ENCODE assay signal across 8 mouse cellular contexts in the genomic region with DNA sequence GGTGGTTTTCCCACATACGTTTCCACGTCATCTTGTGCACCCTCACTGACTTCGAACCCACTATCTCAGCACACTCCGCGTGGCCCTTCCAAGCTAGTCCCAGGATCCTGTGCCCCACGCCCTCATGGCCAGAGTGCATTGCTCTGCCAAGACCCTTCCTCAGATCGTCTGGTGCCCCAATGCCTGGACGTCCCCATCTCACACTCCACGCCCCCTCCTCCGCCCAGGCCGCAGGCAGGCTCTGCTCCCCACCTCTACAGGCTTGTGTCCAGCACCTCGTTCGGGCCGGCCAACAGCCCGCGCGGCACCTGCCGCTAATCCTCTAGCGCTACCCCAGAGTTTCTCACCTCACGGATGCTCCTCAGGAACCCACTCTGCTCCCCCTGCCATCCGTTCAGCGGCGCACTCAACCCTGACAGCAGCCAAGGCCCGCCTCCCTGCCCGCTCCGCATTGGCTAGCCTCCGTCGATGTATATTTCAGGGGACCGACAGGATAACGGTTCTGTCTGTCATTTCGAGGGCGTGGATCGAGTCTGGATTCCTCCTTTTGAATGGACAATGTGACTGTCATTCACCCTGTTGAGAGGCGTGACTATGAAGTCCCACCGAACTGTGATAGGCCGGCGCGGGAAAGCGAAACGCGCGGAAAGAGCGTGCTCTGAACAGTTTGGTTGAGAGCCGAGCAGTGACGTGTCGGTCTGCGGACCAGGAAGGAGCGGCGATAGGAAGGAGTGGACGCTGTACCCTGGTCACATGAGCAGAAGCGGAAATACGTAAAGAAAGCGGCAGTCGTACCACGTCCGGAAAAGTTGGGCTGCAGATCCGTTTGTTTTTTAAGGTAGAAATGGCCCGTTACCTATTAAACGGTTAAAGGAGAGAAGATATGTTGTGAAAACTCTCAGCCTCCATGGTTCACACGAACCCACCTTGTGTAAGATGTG. TPM values are rescaled to one million over a fixed set of nuclear protein-coding genes. Genes with fewer than 3 reads are reported as not detected.
A peak's percentile ranks its signal among the peaks of the same experiment; 100 is the strongest.
DNase-seq lines count a peak whose midpoint lies in the region; ATAC-seq lines count a peak whose summit lies in the region.

Gene Stt3a (minus strand): TSS at position 477 of the 941 bp plus-strand sequence.

- H3K4me2 ChIP-seq in lung, embryonic 16.5 days (ENCODE audit: low read depth, low read length) = peak within 1 kb of the TSS; percentile 77

- no peaks in the 10 kb centered on the region for H3K27me3 ChIP-seq in lung, embryonic 16.5 days (ENCODE audit: control insufficient read depth, insufficient read depth, low read depth, low read length)

- peaks cover 15% of the 10 kb centered on the region for H3K36me3 ChIP-seq in lung, embryonic 16.5 days (ENCODE audit: control insufficient read depth, insufficient read depth, low read length)

- H3K4me3 ChIP-seq in lung, embryonic 16.5 days (ENCODE audit: low read length) = peak within 1 kb of the TSS; percentile 99

- H3K9me3 ChIP-seq in lung, embryonic 16.5 days (ENCODE audit: control insufficient read depth, low read length) = no peaks in the 10 kb centered on the region

- peak within 1 kb of the TSS; percentile 94 for H3K9ac ChIP-seq in lung, embryonic 16.5 days (ENCODE audit: low read length)

- peak; percentile 96 for ATAC-seq in hematopoietic stem cell, adult 5-6 weeks (replicated peaks in 1 of 2; ENCODE audit: insufficient read depth in 1 of 2, low FRiP score in 2 of 2, low TSS enrichment in 1 of 2, low read depth in 1 of 2, poor library complexity in 2 of 2, severe bottlenecking in 2 of 2)
- peak; percentile 99 for ATAC-seq in lung, embryonic 16.5 days (ENCODE audit: low read depth)

- peak; percentile 99 for DNase-seq in MEL-GATA-1-ER (ENCODE audit: extremely low read depth, low read depth)
- peak; percentile 99 for DNase-seq in cerebellum, adult 8-10 months
- peak; percentile 100 for DNase-seq in forelimb bud, embryonic 11.5 days (ENCODE audit: low read depth, low spot score)
- DNase-seq in layer of hippocampus, adult 9-10 months (ENCODE audit: low spot score) = peak; percentile 98
- DNase-seq in ovary, postnatal 10 days (ENCODE audit: low spot score) = peak; percentile 79
- peak; percentile 96 for DNase-seq in thymus, postnatal 10 days (ENCODE audit: low spot score in 2 of 2)

- WGBS in lung, embryonic 16.5 days = under 1% methylated on average over 60 of the region's 60 CpGs

- H3K4me1 ChIP-seq in lung, embryonic 16.5 days (replicated peaks; ENCODE audit: control insufficient read depth, insufficient read depth, low read length) = peaks cover 13% of the 10 kb centered on the region

- H3K27ac ChIP-seq in lung, embryonic 16.5 days (ENCODE audit: low read length) = peak within 1 kb of the TSS; percentile 93

RNA-seq across cellular contexts. Expression of gene Stt3a, which starts in this region (rescaled TPM):
- 306 and 650 TPM in 2 replicates for total RNA-seq in hematopoietic stem cell, adult 5-6 weeks (2017)
- polyA plus RNA-seq in lung, embryonic 16.5 days (2015; fragmentation: Nextera tagmentation; extraction: Ambion mirVana) = 255 and 287 TPM in 2 replicates

Comparison
In these comparisons a context has a peak if more than half of its experiments do, and no peak if none do; other contexts are left out.
1. Peak in every context shown above with its lines: DNase-seq, ATAC-seq, H3K4me3 ChIP-seq and H3K27ac ChIP-seq.